Mouse (Mus musculus): Measurements from ENCODE around the gene Arid5b. TPM values are rescaled to one million over a fixed set of nuclear protein-coding genes. Genes with fewer than 3 reads are reported as not detected.
"Not testable (repeated sequence)": the region's sequence is repeated elsewhere in the genome, so short reads cannot be mapped to it uniquely, and the experiment has no call there.

The Arid5b gene
- polyA plus RNA-seq, 1 experiment: 4.0 TPM

DNA sequence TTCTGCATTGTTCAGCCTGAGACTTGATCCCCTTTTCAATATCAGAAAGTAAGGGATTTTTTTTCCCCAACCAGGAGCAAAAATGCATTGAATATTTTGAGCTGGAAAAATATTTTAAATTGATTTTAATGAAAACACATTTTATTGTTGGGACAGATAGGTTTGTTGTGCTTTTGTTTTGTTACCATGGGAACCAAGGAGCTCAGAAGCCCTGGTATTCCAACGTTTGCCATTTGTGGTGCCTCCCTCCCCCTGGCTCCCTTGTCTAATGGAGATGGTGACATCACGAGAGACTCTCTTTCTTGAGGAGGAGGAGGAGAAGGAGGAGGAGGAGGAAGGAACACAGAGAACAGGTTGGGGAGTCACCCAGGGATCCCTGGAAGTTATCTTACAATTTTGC, 174.1 kb downstream of the Arid5b start:
- TF ChIP-seq CTCF (IDR thresholded peaks at IDR 0.05; ENCODE audit: borderline replicate concordance, control insufficient read depth, extremely low read depth, insufficient read depth, low read length, poor library complexity) (no peak), POLR2A (IDR thresholded peaks at IDR 0.05; ENCODE audit: control insufficient read depth, extremely low read depth, insufficient read depth, low read length, poor library complexity) (no peak)
- Histone ChIP-seq H3K27me3 (ENCODE audit: control insufficient read depth, insufficient read depth, low read length) (no peaks in the 10 kb centered on the region), H3K27ac (ENCODE audit: control insufficient read depth, insufficient read depth, low read length) (peak overlapping the region; percentile 66; the same call in 1 of the 2 replicates), H3K36me3 (ENCODE audit: control insufficient read depth, insufficient read depth, low read length) (no peaks in the 10 kb centered on the region), H3K4me3 (ENCODE audit: control insufficient read depth, insufficient read depth, low read length) (no peak overlapping the region), H3K4me1 (replicated peaks; ENCODE audit: control insufficient read depth, insufficient read depth, low read length) (peaks cover 3% of the 10 kb centered on the region)
- WGBS: 44% methylated on average over 2 of the region's 2 CpGs
- DNase-seq: no peak

DNA sequence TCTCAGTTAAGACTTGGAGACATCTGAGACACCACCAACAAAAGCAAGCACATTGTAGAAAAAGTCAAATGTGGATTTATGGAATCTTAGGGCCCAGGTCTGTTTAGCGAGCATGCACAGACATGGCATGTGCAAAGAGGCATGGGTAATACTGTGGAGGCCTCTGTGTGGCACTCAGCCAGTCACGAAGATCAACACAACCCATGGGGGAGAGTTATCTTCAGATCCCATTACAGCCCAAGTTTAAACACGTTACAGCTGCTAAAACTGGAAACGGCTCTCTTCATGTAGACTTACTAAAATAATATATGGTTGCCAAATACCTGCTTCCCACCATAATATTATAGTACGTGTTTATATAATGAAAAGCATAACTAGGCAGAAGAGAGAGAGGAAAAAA, 174.6 kb downstream of the Arid5b start:
- no peak for DNase-seq
- TF ChIP-seq CTCF (IDR thresholded peaks at IDR 0.05; ENCODE audit: borderline replicate concordance, control insufficient read depth, extremely low read depth, insufficient read depth, low read length, poor library complexity) (no peak), POLR2A (IDR thresholded peaks at IDR 0.05; ENCODE audit: control insufficient read depth, extremely low read depth, insufficient read depth, low read length, poor library complexity) (no peak)
- 94% methylated on average over 5 of the region's 5 CpGs for WGBS
- Histone ChIP-seq H3K27ac (ENCODE audit: control insufficient read depth, insufficient read depth, low read length) (no peak overlapping the region), H3K36me3 (ENCODE audit: control insufficient read depth, insufficient read depth, low read length) (no peaks in the 10 kb centered on the region), H3K27me3 (ENCODE audit: control insufficient read depth, insufficient read depth, low read length) (no peaks in the 10 kb centered on the region), H3K4me3 (ENCODE audit: control insufficient read depth, insufficient read depth, low read length) (no peak overlapping the region), H3K4me1 (replicated peaks; ENCODE audit: control insufficient read depth, insufficient read depth, low read length) (peaks cover 3% of the 10 kb centered on the region)

DNA sequence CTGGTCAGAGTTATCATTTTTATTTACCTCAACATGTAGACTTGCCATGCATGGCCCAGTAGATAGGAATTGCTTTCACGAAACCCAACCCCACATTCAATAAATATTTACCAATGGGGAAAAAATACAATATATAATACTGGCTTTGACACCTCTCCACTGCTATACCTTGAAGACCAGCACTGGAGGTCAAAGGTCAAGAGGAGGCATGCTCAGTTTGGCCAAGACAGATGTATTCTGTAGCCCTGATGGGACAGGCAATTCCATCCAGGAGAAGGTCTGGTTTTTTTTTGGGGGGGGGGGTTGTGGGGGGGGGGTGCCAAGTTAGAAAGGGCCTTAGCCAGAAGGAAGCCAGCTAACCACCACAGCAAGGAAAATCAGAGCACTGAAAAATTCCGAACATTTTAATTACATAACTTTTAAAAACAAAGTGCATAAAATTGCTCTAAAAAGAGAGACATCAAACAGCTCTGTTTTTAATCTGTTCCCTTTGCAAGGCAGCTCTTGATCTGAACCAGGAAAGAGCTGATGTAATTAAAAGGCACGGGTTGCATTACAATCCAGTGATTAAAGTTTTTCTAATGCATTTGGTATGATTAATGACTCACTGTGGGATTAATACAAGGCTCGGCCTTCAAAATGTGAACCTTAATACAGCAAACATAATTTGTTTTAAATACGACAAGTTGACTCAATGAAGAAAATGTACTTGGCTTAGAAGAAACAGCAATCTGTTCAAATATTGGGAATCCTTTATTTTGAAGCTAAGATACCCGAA, 175.3 kb downstream of the Arid5b start:
- H3K27ac ChIP-seq (ENCODE audit: control insufficient read depth, insufficient read depth, low read length): no peak overlapping the region
- no peak for DNase-seq

DNA sequence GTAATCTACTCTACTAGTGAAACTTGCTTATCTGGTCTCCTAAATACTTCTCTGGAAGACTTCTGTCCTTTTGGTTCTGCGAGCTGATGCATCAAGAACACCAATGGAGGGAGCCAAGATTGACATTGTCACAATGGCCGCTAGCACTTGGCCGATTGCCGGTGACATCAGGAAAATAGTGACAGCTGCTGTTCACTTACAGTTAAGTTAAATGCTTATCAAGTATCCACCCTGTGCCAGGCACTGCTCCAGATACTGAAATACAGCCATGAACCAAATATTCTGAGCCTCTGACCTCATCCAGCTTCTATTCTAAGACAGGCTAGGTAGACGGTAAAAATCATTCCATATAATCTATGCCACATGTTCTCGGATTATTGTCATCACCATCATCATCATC, 176.0 kb downstream of the Arid5b start:
- DNase-seq: no peak
- no peak for TF ChIP-seq POLR2A (IDR thresholded peaks at IDR 0.05; ENCODE audit: control insufficient read depth, extremely low read depth, insufficient read depth, low read length, poor library complexity)
- TF ChIP-seq CTCF (IDR thresholded peaks at IDR 0.05; ENCODE audit: borderline replicate concordance, control insufficient read depth, extremely low read depth, insufficient read depth, low read length, poor library complexity): no peak
- no peaks in the 10 kb centered on the region for H3K27me3 ChIP-seq (ENCODE audit: control insufficient read depth, insufficient read depth, low read length)
- H3K27ac ChIP-seq (ENCODE audit: control insufficient read depth, insufficient read depth, low read length): no peak overlapping the region
- H3K4me1 ChIP-seq (replicated peaks; ENCODE audit: control insufficient read depth, insufficient read depth, low read length): peaks cover 8% of the 10 kb centered on the region
- H3K4me3 ChIP-seq (ENCODE audit: control insufficient read depth, insufficient read depth, low read length): no peak overlapping the region
- no peaks in the 10 kb centered on the region; the same call in 1 of the 2 replicates for H3K36me3 ChIP-seq (ENCODE audit: control insufficient read depth, insufficient read depth, low read length)
- over 99% methylated on average over 6 of the region's 6 CpGs for WGBS

More for the DNA sequence above, 175.3 kb downstream of the Arid5b start:
- Histone ChIP-seq H3K36me3 (ENCODE audit: control insufficient read depth, insufficient read depth, low read length) (no peaks in the 10 kb centered on the region), H3K27me3 (ENCODE audit: control insufficient read depth, insufficient read depth, low read length) (no peaks in the 10 kb centered on the region), H3K4me3 (ENCODE audit: control insufficient read depth, insufficient read depth, low read length) (no peak overlapping the region), H3K4me1 (replicated peaks; ENCODE audit: control insufficient read depth, insufficient read depth, low read length) (peaks cover 5% of the 10 kb centered on the region)
- 92% methylated on average over 6 of the region's 6 CpGs for WGBS
- TF ChIP-seq CTCF (IDR thresholded peaks at IDR 0.05; ENCODE audit: borderline replicate concordance, control insufficient read depth, extremely low read depth, insufficient read depth, low read length, poor library complexity) (no peak), POLR2A (IDR thresholded peaks at IDR 0.05; ENCODE audit: control insufficient read depth, extremely low read depth, insufficient read depth, low read length, poor library complexity) (no peak)

DNA sequence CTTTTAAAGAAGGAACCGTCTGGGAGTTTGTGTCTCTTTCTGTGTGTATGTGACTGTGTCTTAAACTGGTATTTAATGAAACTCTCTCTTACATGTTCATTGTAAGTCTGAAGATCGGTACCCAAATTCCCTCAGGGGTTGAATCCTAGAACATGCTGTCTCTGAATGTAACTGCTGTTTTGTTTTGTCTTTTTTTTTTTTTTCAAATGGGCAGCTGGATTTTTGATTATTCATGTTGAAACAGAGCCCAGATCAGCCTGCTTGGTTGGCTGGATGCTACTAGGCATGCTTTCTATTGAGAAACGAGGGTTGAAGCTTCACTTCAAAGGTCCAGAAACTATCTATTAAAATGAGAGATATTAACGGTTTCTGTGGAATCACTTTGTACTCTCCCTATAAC, 177.3 kb downstream of the Arid5b start:
- peaks cover 8% of the 10 kb centered on the region for H3K4me1 ChIP-seq (replicated peaks; ENCODE audit: control insufficient read depth, insufficient read depth, low read length)
- no peak overlapping the region for H3K4me3 ChIP-seq (ENCODE audit: control insufficient read depth, insufficient read depth, low read length)
- 88% methylated on average over 4 of the region's 4 CpGs for WGBS
- no peak for TF ChIP-seq POLR2A (IDR thresholded peaks at IDR 0.05; ENCODE audit: control insufficient read depth, extremely low read depth, insufficient read depth, low read length, poor library complexity)
- no peak for TF ChIP-seq CTCF (IDR thresholded peaks at IDR 0.05; ENCODE audit: borderline replicate concordance, control insufficient read depth, extremely low read depth, insufficient read depth, low read length, poor library complexity)
- no peak for DNase-seq
- peaks cover 4% of the 10 kb centered on the region; the same call in 1 of the 2 replicates for H3K36me3 ChIP-seq (ENCODE audit: control insufficient read depth, insufficient read depth, low read length)
- no peaks in the 10 kb centered on the region for H3K27me3 ChIP-seq (ENCODE audit: control insufficient read depth, insufficient read depth, low read length)
- H3K27ac ChIP-seq (ENCODE audit: control insufficient read depth, insufficient read depth, low read length): no peak overlapping the region

DNA sequence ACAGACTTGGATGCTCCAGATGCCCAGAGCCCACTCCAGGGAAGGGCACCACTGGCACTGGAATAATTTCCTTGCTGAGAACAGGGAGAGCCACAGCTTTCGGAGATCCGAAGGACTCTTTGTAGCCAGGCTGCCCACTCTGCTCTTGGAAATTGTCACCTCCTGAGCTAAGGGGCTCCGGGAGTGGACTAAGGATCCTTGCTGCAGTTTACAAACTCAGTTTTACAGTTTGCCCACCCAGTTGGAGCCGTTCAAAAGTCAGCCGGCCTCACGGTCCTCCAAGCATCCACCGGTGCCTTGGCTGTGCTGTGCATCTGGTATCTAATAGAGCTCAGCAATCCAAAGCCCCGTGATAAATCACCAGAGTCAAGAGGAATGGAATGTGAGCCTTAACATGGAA, 178.0 kb downstream of the Arid5b start:
- WGBS: 97% methylated on average over 8 of the region's 8 CpGs
- peaks cover 4% of the 10 kb centered on the region; the same call in 1 of the 2 replicates for H3K36me3 ChIP-seq (ENCODE audit: control insufficient read depth, insufficient read depth, low read length)
- no peak for TF ChIP-seq CTCF (IDR thresholded peaks at IDR 0.05; ENCODE audit: borderline replicate concordance, control insufficient read depth, extremely low read depth, insufficient read depth, low read length, poor library complexity)
- TF ChIP-seq POLR2A (IDR thresholded peaks at IDR 0.05; ENCODE audit: control insufficient read depth, extremely low read depth, insufficient read depth, low read length, poor library complexity): no peak
- peaks cover 8% of the 10 kb centered on the region for H3K4me1 ChIP-seq (replicated peaks; ENCODE audit: control insufficient read depth, insufficient read depth, low read length)
- H3K27me3 ChIP-seq (ENCODE audit: control insufficient read depth, insufficient read depth, low read length): no peaks in the 10 kb centered on the region
- no peak overlapping the region for H3K4me3 ChIP-seq (ENCODE audit: control insufficient read depth, insufficient read depth, low read length)
- no peak for DNase-seq
- no peak overlapping the region for H3K27ac ChIP-seq (ENCODE audit: control insufficient read depth, insufficient read depth, low read length)

DNA sequence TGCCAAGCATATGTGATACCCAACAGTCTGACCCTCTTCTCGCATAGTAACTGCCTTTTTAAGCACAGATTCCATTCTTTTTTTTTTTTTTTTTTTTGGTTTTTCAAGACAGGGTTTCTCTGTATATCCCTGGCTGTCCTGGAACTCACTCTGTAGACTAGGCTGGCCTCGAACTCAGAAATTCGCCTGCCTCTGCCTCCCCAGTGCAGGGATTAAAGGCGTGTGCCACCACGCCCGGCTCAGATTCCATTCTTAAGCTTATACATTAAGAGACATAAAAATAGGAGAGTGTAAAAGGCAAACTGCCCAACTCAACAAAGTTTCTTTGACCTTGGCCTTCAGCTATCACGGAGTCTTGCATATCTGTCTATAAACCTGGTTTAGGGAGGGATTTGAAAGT, 178.7 kb downstream of the Arid5b start:
- H3K4me1 ChIP-seq (replicated peaks; ENCODE audit: control insufficient read depth, insufficient read depth, low read length); H3K27ac ChIP-seq (ENCODE audit: control insufficient read depth, insufficient read depth, low read length); H3K36me3 ChIP-seq (ENCODE audit: control insufficient read depth, insufficient read depth, low read length); DNase-seq; H3K27me3 ChIP-seq (ENCODE audit: control insufficient read depth, insufficient read depth, low read length); H3K4me3 ChIP-seq (ENCODE audit: control insufficient read depth, insufficient read depth, low read length): not testable (repeated sequence)
- WGBS: 96% methylated on average over 7 of the region's 7 CpGs
